Mouse (Mus musculus): ENCODE measurements at regions not wholly inside any gene's neighbourhood (a gene's known extent, or its start where the extent isn't known, plus 50 kb on each side); places are given as distances from the start of the nearest gene placed in this dataset.

- no peak for DNase-seq (ENCODE audit: inconsistent ontology term)
Observed at GRCm38 (mm10) chr14:58499501-58499900, 429.2 kb downstream of the Fgf9 start.

GRCm38 (mm10) chr14:58499071-58499470, 428.7 kb downstream of the Fgf9 start:
- DNase-seq (ENCODE audit: inconsistent ontology term), result no peak

DNA sequence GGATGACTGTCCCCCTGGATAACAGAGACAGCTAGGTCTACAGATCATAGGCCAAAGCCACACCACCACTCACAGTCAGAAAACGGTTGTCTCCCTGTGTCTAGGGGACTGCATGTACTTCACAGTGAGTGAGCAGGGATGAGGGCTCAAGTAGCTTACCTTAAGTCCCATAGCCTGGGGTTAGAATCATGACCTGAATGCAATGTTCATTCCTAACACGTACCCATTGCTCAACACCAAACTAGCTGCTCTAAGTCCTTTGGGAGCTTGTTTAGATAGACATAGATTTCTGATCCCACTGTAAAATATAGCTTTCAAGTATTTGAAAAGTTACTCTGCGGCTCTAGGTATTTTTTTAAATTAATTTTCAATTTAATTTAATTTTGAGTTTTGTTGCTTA, 426.6 kb downstream of the Fgf9 start:
- no peak for DNase-seq (ENCODE audit: inconsistent ontology term)

- no peak for DNase-seq (ENCODE audit: inconsistent ontology term)
Observed at GRCm38 (mm10) chr14:58494400-58494987, 424.1 kb downstream of the Fgf9 start.

DNA sequence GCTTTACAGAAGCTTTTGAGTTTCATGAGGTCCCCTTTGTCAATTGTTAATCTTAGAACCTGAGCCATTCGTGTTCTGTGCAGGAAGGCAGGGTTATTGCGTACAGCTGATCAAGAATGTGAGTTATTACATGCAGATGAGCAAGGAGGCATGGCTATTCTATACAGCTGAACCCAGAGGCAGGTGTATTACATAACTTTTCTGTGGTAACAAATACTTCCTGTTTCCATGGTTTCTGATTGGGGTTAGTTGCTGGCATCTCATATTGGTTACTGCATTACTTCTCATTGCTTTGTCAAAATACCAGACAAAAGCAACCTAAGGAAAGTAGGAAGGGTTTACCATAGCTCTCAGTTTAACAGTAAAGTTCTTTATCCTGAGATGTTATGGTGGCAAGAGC, 421.8 kb downstream of the Fgf9 start:
- DNase-seq (ENCODE audit: inconsistent ontology term), result no peak

DNA sequence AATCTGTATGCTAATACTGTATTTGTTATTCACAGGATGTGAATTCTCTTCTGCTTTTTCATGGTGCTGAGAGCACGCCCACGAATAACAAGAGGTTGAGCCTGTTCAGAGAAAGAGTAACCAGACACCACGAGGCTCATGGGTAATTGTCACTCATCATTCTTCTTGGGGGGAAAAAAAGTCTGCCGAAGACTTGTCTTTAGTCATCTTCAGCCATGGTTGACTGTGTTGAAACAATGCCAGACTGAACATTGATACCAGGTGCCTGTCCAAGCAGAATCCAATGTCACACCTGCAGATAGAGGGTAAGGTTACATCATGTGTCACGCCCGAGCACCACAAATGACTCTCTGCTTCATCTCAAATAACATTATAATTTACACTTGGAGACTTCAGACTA, 418.5 kb downstream of the Fgf9 start:
- no peak for DNase-seq (ENCODE audit: inconsistent ontology term)

- DNase-seq (ENCODE audit: inconsistent ontology term), result peak; percentile 61
Observed at GRCm38 (mm10) chr14:58487836-58488235, 417.5 kb downstream of the Fgf9 start.

DNA sequence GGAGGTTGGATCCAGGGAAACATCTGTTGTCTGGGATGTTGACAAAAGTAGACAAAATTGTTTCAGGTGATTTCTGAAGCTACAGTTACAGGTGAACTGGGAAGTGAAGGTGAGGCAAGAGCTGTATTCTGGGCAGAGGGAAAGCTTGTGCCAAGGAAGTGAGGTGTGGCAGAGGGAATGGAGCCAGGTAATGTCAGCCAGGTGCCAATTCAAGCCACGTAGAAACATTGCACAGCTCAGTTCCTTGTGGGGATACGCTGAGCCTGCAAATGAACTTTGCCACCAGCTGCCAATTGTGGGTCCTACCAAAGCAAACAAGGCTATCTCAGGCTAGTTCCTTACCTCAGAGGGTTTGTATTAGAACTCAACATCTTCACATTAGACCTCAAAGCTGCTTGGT, 410.1 kb downstream of the Fgf9 start:
- no peak for DNase-seq (ENCODE audit: inconsistent ontology term)

- no peak for DNase-seq (ENCODE audit: inconsistent ontology term)
Observed at GRCm38 (mm10) chr14:58470678-58471077, 400.3 kb downstream of the Fgf9 start.

- no peak for DNase-seq (ENCODE audit: inconsistent ontology term)
Observed at GRCm38 (mm10) chr14:58468451-58468850, 398.1 kb downstream of the Fgf9 start.

DNA sequence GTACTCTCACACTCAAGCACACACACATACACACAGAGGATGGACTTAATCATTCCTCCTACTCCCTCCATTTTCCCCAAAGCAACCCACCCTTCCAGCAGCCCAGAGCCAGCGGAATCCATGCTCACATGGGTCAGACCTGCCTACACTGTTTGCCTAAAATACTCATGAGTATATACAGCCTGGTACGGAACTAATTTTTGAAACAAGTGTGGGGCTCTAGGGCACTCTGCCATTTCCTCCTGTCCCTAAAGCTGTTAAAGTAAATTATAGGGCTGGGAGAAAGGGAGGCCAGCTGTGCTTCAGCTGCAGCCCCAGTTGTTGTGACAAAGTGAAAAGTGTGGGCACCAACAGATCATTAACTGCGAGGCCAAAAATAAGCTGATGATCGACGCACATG, 397.5 kb downstream of the Fgf9 start:
- DNase-seq (ENCODE audit: inconsistent ontology term), result no peak

GRCm38 (mm10) chr14:58446776-58447354, 376.5 kb downstream of the Fgf9 start:
- DNase-seq (ENCODE audit: inconsistent ontology term), result no peak

GRCm38 (mm10) chr14:58444496-58444895, 374.1 kb downstream of the Fgf9 start:
- no peak for DNase-seq (ENCODE audit: inconsistent ontology term)

GRCm38 (mm10) chr14:58442501-58442900, 372.2 kb downstream of the Fgf9 start:
- no peak for DNase-seq (ENCODE audit: inconsistent ontology term)

GRCm38 (mm10) chr14:58439963-58440362, 369.6 kb downstream of the Fgf9 start:
- no peak for DNase-seq (ENCODE audit: inconsistent ontology term)

GRCm38 (mm10) chr14:58436096-58436495, 365.7 kb downstream of the Fgf9 start:
- no peak for DNase-seq (ENCODE audit: inconsistent ontology term)

DNA sequence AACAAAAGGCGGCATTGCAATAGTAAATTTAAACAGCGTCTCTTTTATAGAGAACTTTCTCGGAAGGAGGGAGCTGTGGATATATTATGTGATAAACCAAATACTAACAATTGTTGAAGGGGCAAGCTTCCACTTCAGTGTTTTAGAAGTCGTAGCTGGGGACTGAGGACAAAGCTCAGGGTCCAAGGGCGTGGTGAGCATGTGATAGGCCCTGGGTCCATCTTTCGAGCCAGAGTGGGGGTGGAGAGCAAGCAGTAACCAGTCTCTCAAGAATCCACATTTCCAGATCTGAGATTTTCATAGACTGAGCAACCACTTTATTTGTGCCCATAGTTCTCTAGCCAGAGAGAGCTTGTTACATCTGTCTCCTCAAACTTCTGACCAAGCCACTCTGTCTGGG, 356.1 kb downstream of the Fgf9 start:
- DNase-seq (ENCODE audit: inconsistent ontology term), result no peak

- no peak for DNase-seq (ENCODE audit: inconsistent ontology term)
Observed at GRCm38 (mm10) chr14:58421904-58422303, 351.6 kb downstream of the Fgf9 start.

GRCm38 (mm10) chr14:58417545-58417944, 347.2 kb downstream of the Fgf9 start:
- DNase-seq (ENCODE audit: inconsistent ontology term), result no peak

DNA sequence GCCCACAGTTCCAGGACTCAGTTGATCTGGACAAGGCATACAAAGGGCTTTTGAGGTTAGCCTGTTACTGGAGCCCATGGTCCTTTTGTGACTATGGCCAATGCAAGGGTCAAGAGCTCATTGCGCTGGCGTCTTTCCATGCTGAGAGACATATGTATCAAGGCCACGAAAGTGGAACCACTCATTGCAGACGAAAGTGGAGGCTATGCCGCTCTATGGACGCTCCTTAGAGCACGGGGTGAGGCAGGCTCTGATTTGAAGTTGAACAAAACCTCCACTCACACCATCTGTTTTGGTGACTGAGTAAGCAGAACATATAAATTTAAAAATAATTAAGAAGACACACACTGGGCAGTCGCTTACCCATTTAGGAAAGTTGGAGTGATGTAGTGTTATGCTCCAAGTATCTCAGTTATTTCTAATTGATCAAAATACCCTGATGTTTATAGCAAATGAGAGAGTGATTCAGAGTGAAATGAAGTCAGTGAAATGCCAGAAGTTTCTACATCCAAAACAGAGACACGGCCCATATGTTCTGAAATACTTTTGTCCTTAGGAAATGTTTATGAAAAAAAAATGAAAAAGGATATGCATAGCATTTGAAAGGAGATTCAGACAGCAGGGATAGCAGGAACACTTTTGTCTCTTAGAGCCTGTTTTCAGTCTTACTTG, 321.8 kb downstream of the Fgf9 start:
- DNase-seq (ENCODE audit: inconsistent ontology term), result no peak

- DNase-seq (ENCODE audit: inconsistent ontology term), result no peak
Observed at GRCm38 (mm10) chr14:58390741-58391140, 320.4 kb downstream of the Fgf9 start.

- DNase-seq (ENCODE audit: inconsistent ontology term), result no peak
Observed at GRCm38 (mm10) chr14:58387348-58388000, 317.1 kb downstream of the Fgf9 start.

DNA sequence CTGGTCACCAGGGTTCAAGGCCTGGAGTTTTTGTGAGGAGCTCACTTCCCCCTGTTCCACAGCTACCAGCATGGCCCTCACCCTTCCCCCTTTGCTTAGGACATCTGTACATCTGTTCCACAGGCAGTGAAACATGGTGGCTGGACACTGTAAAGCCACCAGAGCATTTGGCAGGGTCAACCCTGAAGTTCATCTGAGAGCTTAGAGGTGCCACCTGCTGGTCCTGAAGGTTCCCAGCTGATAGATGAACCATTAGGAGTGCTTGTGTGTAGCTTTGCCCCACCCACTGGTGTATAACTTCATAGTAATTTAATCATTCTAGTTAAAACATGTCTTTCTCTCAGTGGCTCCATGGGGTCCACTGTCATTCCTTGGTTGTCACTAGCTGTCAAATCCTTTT, 304.7 kb downstream of the Fgf9 start:
- no peak for DNase-seq (ENCODE audit: inconsistent ontology term)

Measured in Muller cell, postnatal 12 days (primary cell).